Mouse (Mus musculus) cerebellum, adult (tissue): Measurements from ENCODE around the gene Zfyve16.

ENCODE experiments used
- ATAC-seq: cut with Nextera tagmentation; 2 replicates; pipeline ENCODE4 v1.9.2; 2017; ENCODE audit warnings: mild to moderate bottlenecking, moderate library complexity, mixed read lengths; ENCODE audit not compliant: insufficient number of reproducible peaks, low FRiP score, low TSS enrichment

The Zfyve16 gene

GRCm38 (mm10) chr13:92530721-92531211 lies at the start of gene Zfyve16:
Gene Zfyve16, minus strand, starts transcription at chr13:92530868.
- peak; percentile 98 for ATAC-seq

- ATAC-seq: no peak
These were observed 47.5 kb upstream of the Zfyve16 start for GRCm38 (mm10) chr13:92578210-92578609.

GRCm38 (mm10) chr13:92576688-92577087 lies 46.0 kb upstream of the Zfyve16 start:
- no peak for ATAC-seq

DNA sequence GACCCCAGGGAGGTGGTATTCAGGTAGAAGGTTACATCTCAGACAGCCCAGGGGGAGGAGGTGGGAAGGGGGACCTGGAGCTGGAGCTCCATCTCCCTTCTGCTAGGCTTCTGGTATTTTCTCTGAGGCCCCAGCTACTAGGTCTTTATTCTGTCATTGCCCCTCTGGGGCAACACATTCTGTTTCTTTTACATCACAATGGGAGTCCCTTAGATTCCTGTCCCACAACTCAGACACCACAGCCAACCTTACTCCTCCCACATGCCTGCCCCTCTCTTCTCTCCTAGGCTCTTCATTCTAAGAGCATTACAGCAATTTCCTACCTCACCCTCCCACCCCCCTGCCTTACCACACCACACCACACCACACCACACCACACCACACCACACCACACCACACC lies 45.4 kb upstream of the Zfyve16 start, which contains the start of gene Spz1:
Gene Spz1, minus strand, starts transcription at position 101 of the 400 bp plus-strand sequence.
- no peak for ATAC-seq

GRCm38 (mm10) chr13:92559429-92559828 lies 28.8 kb upstream of the Zfyve16 start:
- ATAC-seq: no peak

GRCm38 (mm10) chr13:92557229-92557628 lies 26.6 kb upstream of the Zfyve16 start:
- no peak for ATAC-seq

DNA sequence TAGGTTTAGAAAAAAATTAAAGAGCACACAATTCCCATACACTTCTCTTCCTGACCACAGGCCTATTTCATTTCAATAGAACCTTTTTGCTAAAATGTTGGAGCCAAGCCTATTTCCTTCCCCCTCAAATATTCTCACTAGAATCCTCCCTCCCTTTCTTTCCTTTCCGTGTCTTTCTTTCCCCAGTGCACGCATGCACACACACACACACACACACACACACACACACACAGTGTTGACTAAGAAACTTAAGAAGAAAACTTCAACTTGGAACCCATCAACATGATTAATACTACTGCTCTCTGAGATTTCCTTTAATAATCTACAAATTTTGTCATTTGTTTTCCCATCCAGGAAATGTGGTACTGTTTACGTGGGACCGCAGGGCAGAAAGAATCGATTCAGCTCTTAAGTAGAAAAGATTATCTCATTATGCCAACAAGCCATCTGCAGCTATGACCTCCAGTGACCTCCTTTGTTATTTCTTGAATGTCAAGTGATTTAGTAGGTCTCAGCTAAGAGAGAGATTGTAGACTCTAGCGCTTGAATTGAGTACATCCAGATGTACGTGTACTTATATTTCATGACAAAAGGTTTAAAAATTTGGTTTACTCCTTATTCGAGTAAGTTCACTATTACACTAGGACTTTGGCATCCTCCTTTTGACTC lies 25.9 kb upstream of the Zfyve16 start:
- no peak for ATAC-seq

DNA sequence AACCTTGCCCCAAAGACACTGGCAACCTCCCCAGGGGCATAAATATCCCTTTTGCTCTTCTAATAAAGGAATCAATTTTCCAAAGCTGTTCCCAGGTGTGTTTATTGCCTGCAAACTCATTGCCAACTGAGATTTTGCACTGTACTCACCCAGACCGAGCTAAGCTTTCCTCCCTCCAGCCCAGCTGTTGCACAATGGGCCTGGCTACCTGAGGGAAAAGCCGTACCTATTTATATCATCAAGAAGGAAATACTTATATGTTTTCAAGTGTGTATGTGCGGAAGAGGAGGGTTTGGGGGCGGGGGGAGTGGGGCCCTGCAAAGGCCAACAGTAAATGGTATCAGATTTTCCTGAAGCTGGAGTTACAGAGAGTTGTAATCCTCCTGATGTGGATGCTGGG lies 16.4 kb upstream of the Zfyve16 start:
- no peak for ATAC-seq

GRCm38 (mm10) chr13:92540997-92541396 lies 10.3 kb upstream of the Zfyve16 start:
- ATAC-seq: no peak

DNA sequence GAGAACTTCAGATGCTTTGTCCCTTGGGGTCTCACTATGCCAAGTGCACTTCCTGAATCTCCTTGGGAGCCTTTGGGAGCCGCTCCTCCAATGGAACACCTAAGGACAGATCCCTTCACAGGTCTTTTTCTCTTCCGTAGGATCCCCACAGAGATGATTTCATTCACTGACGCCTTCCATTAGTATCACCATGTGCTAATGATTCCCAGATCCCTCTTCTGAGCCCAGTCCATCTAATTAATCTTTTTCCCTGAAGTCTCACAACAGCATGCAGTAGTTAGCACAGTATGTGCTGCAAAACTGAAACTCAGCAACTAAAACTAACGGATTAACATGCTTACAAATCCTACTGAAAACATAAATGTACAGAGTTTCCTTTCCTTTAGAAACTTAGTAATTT lies 8.5 kb upstream of the Zfyve16 start:
- no peak for ATAC-seq

- no peak for ATAC-seq
These were observed 3.1 kb upstream of the Zfyve16 start for GRCm38 (mm10) chr13:92533801-92534200.

- no peak for ATAC-seq
These were observed 1.5 kb upstream of the Zfyve16 start for GRCm38 (mm10) chr13:92532216-92532615.

DNA sequence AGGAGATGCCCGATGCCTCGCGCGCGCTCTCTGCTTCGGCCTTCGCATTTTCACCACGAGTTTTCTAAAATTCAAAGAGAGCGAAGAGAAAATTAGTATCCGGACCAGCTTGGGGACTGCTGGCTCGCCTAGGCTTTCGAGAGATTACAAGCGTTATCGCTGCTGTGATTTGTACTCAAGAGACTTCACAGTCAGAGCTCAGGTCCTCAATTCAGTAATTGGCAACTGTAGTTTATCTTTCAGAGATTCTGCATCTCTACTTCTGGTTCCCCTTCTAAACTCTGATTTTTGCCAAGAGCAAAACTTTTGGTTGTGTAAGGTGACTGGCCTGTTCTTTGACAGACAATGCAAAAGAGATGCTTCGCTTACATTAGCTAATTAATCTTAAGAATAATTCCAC lies 569 bp upstream of the Zfyve16 start:
- ATAC-seq: peak; percentile 11; the same call in 1 of the 2 replicates

DNA sequence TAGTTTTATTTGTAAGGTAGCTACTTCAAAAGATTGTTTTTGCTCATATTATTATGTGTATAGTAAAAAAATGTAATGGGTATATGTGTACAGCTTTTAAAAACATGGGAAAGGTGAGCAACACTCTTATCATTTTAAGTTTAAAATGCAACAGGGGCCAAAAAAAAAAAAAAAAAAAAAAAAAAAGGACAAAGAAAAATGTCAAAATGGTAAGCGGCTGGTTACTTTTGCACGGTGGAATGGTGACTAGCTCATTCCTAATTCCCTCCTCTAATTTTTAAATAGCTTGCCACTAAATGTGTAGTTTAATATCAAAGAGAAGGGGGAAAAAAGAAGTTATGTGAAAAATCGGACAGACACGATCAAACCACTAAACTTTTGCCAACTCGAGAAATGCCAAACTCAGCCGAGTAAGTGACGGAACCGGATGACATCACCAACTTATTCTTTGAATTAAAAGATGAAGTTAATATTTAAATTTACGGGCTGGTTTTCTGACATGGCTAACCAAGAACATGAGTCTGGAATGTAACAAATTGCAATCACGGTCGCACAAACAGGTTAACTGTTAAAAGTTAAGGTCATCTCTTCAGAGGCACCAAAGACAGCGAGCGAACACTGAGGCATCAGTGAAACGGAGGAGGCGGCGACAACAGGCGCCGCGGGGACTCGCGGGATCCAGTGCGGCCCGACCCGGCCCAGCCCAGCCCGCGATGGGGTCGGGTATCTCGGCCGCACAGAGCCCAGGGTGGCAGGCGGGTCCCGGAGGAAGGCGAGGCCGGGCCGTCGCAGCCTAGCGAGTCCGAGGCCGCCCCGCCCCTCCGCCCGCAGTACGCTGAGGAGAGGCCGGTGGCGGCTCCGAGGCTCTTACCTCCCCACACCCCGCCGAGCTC lies 594 bp downstream of the Zfyve16 start:
- no peak for ATAC-seq

DNA sequence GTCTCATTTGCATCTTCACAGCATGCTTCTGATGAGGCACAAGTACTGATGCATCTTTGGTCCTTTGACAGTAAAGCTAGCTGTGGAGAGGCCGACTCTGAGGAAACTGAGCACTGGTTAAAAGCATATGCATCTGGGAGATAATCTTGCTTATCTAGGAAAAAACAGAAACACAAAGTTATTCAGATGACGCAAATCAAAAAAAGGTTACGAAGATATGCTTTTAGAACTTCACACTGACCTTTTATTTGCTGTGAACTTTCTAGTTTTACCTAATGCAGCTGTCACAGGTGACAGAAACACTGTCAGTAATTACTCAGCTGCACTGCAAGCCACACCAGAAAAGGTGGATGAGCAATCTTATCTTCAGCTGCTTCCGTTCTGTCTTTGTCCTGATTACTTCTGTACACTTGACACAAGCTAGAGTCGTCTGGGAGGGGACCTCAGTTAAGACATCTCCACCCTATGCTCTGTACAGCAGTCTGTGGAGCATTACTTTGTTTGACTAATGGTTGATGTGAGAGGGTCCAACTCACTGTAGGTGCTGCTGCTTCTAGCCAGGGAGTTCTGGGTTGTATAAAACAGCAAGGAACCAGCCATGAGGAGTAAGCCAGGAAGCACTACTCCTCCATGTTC lies 7.4 kb downstream of the Zfyve16 start:
- ATAC-seq: no peak

DNA sequence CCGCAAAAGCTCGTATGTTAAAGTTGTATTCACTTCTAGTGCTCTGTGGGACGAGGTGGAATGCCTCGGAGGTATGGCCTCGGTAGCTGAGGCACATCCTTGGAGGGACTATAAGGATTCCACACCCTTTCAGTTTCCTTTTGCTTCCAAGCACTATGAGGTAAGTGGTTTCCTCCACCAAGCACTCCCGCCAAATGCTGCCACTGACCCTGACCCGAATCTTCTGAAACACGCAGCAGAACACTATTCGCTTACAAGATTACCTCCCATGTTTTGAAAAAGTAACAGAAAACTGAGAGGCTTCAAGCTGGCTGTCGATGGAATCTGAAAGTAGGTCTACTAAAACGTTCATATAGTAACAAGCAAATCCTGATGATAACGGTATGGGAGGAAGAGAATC lies 25.8 kb downstream of the Zfyve16 start:
- no peak for ATAC-seq

DNA sequence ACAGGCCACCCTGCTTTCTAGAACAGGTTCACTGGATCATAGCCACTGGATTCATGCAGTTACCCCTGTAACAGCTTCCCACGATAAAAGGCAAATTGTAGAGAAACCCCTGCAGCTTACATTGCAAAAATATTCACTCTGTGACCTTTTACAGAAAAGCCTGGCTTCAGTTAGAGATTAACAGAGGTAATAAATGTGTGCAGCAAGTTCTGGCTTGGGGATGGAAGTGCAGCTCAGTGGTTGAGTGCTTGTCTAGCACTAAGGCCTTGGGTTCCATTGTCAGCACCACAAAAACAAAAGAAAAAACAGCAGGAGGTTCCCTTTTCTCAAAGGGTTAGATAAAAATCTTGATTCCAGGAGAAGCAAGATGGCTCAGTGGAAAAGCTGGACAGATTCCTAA lies 38.7 kb downstream of the Zfyve16 start:
- no peak for ATAC-seq

GRCm38 (mm10) chr13:92490817-92491216 lies 39.9 kb downstream of the Zfyve16 start:
- no peak for ATAC-seq

GRCm38 (mm10) chr13:92483852-92484463 lies 46.7 kb downstream of the Zfyve16 start, which contains the start of gene Fam151b:
Gene Fam151b, minus strand, starts transcription at chr13:92484015.
- ATAC-seq: peak; percentile 100

DNA sequence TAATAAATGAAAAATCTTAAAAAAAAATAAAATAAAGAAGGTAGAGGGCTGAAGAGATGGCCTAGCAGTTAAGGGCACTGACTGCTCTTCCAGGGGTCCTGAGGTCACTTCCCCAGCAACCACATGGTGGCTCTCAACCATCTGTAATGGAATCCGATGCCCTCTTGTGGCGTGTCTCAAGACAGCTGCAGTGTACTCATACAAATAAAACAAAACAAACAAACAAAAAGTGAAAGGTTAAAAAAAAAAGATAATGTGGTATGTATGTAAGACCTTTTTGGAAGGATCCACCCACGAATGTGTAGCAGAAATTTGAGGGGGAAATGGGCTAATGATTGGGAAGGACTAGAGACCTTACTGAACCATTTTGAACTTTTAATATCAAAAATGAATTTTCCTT lies 47.3 kb downstream of the Zfyve16 start:
- ATAC-seq: no peak
